Mouse (Mus musculus): ENCODE data around the gene Pafah2. TPM values are rescaled to one million over a fixed set of nuclear protein-coding genes. Genes with fewer than 3 reads are reported as not detected.
A peak's percentile ranks its signal among the peaks of the same experiment; 100 is the strongest.

Pafah2 gene
- polyA plus RNA-seq, 1 experiment from 2014 or later: 9.0 TPM

DNA sequence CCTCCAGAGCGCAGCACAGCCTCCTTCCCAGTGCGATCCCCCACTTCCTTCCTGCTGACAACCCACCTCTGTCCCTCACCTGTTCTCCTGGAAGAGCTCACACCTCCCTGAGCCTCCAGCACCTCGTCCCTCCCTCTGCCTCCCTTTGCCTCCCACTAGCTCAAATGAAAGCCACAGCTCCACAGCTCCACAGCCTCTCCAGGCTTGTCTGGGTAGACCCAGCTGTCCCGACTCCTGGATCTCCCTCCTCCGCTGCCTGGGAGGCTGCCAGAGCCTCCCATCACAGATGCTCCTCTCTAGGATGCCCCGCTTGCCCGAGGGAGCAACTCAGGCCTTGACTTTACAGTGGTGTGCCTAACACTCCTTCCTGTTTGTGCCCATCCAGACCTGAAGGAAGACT, 29.0 kb downstream of the Pafah2 start:
- no peaks in the 10 kb centered on the region for H3K9me3 ChIP-seq
- 67% methylated on average over 7 of the region's 7 CpGs for WGBS
- H3K9ac ChIP-seq: no peak overlapping the region
- peaks cover 63% of the 10 kb centered on the region for H3K36me3 ChIP-seq
- H3K4me1 ChIP-seq: no peaks in the 10 kb centered on the region; the same call in 1 of the 2 replicates
- no peak overlapping the region for H3K4me3 ChIP-seq
- no peak overlapping the region for H3K27ac ChIP-seq (replicated peaks)
- no peak for ATAC-seq (ENCODE audit: extremely low read depth, insufficient number of reproducible peaks, low FRiP score, low TSS enrichment)
- no peak overlapping the region for H3K4me2 ChIP-seq
- no peaks in the 10 kb centered on the region for H3K27me3 ChIP-seq (replicated peaks)

- ATAC-seq (ENCODE audit: extremely low read depth, insufficient number of reproducible peaks, low FRiP score, low TSS enrichment): no peak
- WGBS: 36% methylated on average over 23 of the region's 23 CpGs
These were observed 34.4 kb downstream of the Pafah2 start for GRCm38 (mm10) chr4:134430381-134431004.

DNA sequence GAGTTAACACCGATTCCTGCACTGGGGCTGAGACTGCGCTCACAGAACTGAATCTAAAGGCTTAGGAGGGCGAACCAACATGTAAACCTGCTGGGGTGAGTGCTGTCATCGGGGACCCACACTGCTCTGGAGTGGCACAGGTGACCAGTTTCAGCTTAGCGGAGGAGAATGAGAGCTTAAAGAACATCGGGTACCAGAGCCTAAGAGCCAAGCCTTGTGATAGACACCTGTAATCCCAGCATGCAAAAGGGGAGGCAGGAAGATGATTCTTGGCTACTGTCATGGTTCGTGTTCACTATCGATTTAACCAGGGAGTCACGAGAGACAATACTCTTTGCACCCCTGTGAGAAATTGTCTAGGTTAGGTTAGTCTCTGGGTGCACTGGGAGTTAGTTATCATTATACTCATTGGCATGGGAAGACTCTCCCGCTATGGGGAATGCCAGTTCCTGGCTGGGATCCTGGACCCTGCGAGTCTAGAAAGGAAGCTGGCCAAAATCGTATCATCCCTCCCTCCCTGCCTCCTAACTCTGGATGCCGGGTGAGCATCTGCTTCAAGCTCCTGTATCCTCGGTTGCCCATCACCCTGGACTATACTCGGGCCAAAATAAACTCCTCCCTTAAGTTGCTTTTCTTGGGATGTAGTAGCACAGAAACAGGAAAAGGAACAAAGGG, 36.7 kb downstream of the Pafah2 start:
- 75% methylated on average over 15 of the region's 15 CpGs for WGBS
- no peak overlapping the region for H3K9ac ChIP-seq
- H3K27me3 ChIP-seq (replicated peaks): no peaks in the 10 kb centered on the region

More at GRCm38 (mm10) chr4:134430381-134431004, 34.4 kb downstream of the Pafah2 start:
- peaks cover 10% of the 10 kb centered on the region for H3K4me1 ChIP-seq
- no peaks in the 10 kb centered on the region for H3K9me3 ChIP-seq
- H3K4me2 ChIP-seq: peak overlapping the region; percentile 36
- 0 out of 2 replicates have a peak overlapping the region, but pooled peaks have one; percentile 24 for H3K27ac ChIP-seq (replicated peaks)
- H3K36me3 ChIP-seq: peaks cover 17% of the 10 kb centered on the region
- H3K9ac ChIP-seq: peak overlapping the region; percentile 50; the same call in 1 of the 2 replicates
- H3K4me3 ChIP-seq: no peak overlapping the region
- no peaks in the 10 kb centered on the region for H3K27me3 ChIP-seq (replicated peaks)

GRCm38 (mm10) chr4:134436185-134436584, 40.1 kb downstream of the Pafah2 start:
- no peaks in the 10 kb centered on the region for H3K36me3 ChIP-seq
- H3K4me1 ChIP-seq: no peaks in the 10 kb centered on the region
- no peak for ATAC-seq (ENCODE audit: extremely low read depth, insufficient number of reproducible peaks, low FRiP score, low TSS enrichment)
- no peak overlapping the region for H3K9ac ChIP-seq
- H3K4me2 ChIP-seq: no peak overlapping the region
- no peaks in the 10 kb centered on the region for H3K9me3 ChIP-seq
- no peak overlapping the region for H3K27ac ChIP-seq (replicated peaks)
- WGBS: 51% methylated on average over 7 of the region's 7 CpGs
- H3K4me3 ChIP-seq: no peak overlapping the region
- no peaks in the 10 kb centered on the region for H3K27me3 ChIP-seq (replicated peaks)

More for the DNA sequence above, 36.7 kb downstream of the Pafah2 start:
- ATAC-seq (ENCODE audit: extremely low read depth, insufficient number of reproducible peaks, low FRiP score, low TSS enrichment): no peak
- Histone ChIP-seq H3K9me3 (no peaks in the 10 kb centered on the region), H3K36me3 (no peaks in the 10 kb centered on the region), H3K27ac (replicated peaks) (no peak overlapping the region), H3K4me2 (no peak overlapping the region), H3K4me1 (peaks cover 10% of the 10 kb centered on the region), H3K4me3 (no peak overlapping the region)

GRCm38 (mm10) chr4:134436659-134437058, 40.5 kb downstream of the Pafah2 start:
- Histone ChIP-seq H3K27ac (replicated peaks) (no peak overlapping the region), H3K9me3 (no peaks in the 10 kb centered on the region), H3K4me2 (no peak overlapping the region), H3K4me3 (no peak overlapping the region), H3K4me1 (no peaks in the 10 kb centered on the region), H3K27me3 (replicated peaks) (no peaks in the 10 kb centered on the region), H3K9ac (no peak overlapping the region), H3K36me3 (no peaks in the 10 kb centered on the region)
- ATAC-seq (ENCODE audit: extremely low read depth, insufficient number of reproducible peaks, low FRiP score, low TSS enrichment): no peak
- 63% methylated on average over 10 of the region's 10 CpGs for WGBS

- peaks cover 5% of the 10 kb centered on the region; the same call in 1 of the 2 replicates for H3K4me1 ChIP-seq
- ATAC-seq (ENCODE audit: extremely low read depth, insufficient number of reproducible peaks, low FRiP score, low TSS enrichment): no peak
- no peak overlapping the region for H3K4me3 ChIP-seq
- H3K9ac ChIP-seq: no peak overlapping the region
- no peaks in the 10 kb centered on the region for H3K27me3 ChIP-seq (replicated peaks)
- H3K4me2 ChIP-seq: no peak overlapping the region
- H3K36me3 ChIP-seq: no peaks in the 10 kb centered on the region
- 24% methylated on average over 3 of the region's 3 CpGs for WGBS
- no peaks in the 10 kb centered on the region for H3K9me3 ChIP-seq
- 0 out of 2 replicates have a peak overlapping the region, but pooled peaks have one; percentile 5 for H3K27ac ChIP-seq (replicated peaks)
These were observed 43.0 kb downstream of the Pafah2 start for GRCm38 (mm10) chr4:134439119-134439518.

DNA sequence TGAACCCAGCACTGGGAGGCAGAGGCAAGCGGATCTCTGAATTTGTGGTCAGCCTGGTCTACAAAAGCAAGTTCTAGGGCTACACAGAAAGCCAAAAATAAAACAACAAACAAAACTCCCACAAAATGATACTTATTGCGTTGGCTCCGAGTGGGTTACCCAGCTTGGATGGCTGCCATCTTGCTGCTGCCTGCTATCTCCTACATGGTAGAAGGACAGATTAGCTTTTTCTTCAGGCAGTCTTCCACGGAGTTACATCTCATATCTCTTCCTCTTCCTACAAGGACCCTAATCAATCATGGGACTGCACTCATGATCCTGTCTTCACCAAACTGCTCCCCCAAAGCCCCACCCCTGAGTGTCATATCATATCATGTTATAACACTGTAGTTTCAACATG, 43.8 kb downstream of the Pafah2 start:
- H3K9me3 ChIP-seq: no peaks in the 10 kb centered on the region
- peaks cover 9% of the 10 kb centered on the region for H3K4me1 ChIP-seq
- no peak overlapping the region for H3K4me3 ChIP-seq
- 57% methylated on average over 4 of the region's 4 CpGs for WGBS
- no peak overlapping the region for H3K27ac ChIP-seq (replicated peaks)
- H3K4me2 ChIP-seq: no peak overlapping the region
- H3K36me3 ChIP-seq: no peaks in the 10 kb centered on the region
- ATAC-seq (ENCODE audit: extremely low read depth, insufficient number of reproducible peaks, low FRiP score, low TSS enrichment): no peak
- no peak overlapping the region for H3K9ac ChIP-seq
- no peaks in the 10 kb centered on the region for H3K27me3 ChIP-seq (replicated peaks)

DNA sequence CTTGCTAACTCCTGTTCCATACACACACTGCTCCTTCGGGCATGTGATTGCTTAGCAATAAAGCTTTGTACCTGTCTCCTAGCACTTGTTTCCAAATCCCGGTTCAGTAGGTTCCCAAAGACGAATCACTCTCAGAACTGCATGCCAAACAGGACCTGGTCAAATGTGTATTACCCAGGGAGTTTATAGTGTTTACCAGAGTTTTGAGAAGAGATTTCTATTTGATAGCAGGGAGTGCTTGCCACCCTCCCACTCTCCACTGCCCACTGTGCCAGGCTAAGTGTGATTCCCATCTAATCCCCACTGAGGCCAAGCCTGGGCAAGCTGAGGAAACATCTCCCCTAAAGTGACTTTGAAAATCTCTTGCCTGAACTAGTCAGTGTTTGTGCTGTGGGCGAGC, 46.1 kb downstream of the Pafah2 start:
- no peaks in the 10 kb centered on the region for H3K9me3 ChIP-seq
- no peak overlapping the region for H3K4me2 ChIP-seq
- H3K4me1 ChIP-seq: peaks cover 17% of the 10 kb centered on the region
- WGBS: 80% methylated on average over 4 of the region's 4 CpGs
- no peak overlapping the region for H3K4me3 ChIP-seq
- ATAC-seq (ENCODE audit: extremely low read depth, insufficient number of reproducible peaks, low FRiP score, low TSS enrichment): no peak
- H3K9ac ChIP-seq: no peak overlapping the region
- H3K27me3 ChIP-seq (replicated peaks): no peaks in the 10 kb centered on the region
- H3K27ac ChIP-seq (replicated peaks): no peak overlapping the region
- no peaks in the 10 kb centered on the region for H3K36me3 ChIP-seq

GRCm38 (mm10) chr4:134443589-134443988, 47.5 kb downstream of the Pafah2 start:
- Histone ChIP-seq H3K4me2 (no peak overlapping the region), H3K4me3 (no peak overlapping the region), H3K27ac (replicated peaks) (no peak overlapping the region), H3K9ac (no peak overlapping the region), H3K27me3 (replicated peaks) (peaks cover 9% of the 10 kb centered on the region; the same call in 1 of the 2 replicates), H3K9me3 (no peaks in the 10 kb centered on the region), H3K4me1 (peaks cover 17% of the 10 kb centered on the region), H3K36me3 (no peaks in the 10 kb centered on the region)
- ATAC-seq (ENCODE audit: extremely low read depth, insufficient number of reproducible peaks, low FRiP score, low TSS enrichment): no peak
- 23% methylated on average over 7 of the region's 7 CpGs for WGBS

DNA sequence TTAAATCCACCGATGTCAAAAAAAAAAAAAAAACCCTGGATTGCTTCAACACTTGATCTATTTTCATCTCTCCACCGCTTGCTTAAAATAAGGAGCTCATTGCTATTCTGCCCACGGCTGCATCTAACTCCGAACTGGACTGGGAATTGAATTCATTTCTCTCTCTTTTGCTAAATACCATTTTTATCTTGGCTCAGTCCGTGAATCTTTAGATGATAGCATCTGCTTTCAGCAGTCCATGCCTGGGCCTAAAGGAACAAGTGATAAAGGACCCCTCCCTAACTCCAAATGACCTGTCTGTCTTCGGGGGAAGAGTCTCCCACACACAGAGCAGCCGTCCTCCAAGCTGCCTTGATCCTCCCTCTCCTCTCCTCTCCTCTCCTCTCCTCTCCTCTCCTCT, 48.8 kb downstream of the Pafah2 start:
- Histone ChIP-seq H3K4me1 (peaks cover 19% of the 10 kb centered on the region), H3K27ac (replicated peaks) (no peak overlapping the region), H3K36me3 (no peaks in the 10 kb centered on the region), H3K4me2 (no peak overlapping the region), H3K9ac (no peak overlapping the region), H3K4me3 (no peak overlapping the region), H3K27me3 (replicated peaks) (peaks cover 17% of the 10 kb centered on the region), H3K9me3 (no peaks in the 10 kb centered on the region)
- whole genome bisulfite sequencing: 35% methylated on average over 7 of the region's 7 CpGs
- ATAC-seq (ENCODE audit: extremely low read depth, insufficient number of reproducible peaks, low FRiP score, low TSS enrichment): no peak

DNA sequence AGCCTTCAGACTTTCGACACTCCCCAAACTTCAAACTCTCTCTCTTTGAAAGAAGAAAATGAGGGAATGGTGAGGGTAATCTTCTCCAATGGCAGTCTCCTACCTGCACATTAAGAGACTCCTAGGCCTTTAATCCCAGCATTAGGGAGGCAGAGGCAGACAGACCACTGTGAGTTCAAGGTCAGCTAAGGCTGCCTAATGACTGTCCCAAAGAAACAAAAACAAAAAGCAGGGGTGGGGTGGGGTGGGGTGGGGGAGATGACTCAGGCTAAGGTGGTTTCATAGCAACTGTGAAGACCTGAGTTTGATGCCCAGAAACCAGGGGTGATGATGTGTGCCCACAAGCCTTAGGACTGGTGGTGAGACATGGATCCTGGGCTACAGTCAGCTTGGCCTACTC, 49.4 kb downstream of the Pafah2 start:
- no peak overlapping the region for H3K9ac ChIP-seq
- ATAC-seq (ENCODE audit: extremely low read depth, insufficient number of reproducible peaks, low FRiP score, low TSS enrichment): no peak
- no peaks in the 10 kb centered on the region for H3K36me3 ChIP-seq
- H3K4me2 ChIP-seq: no peak overlapping the region
- H3K27me3 ChIP-seq (replicated peaks): peaks cover 23% of the 10 kb centered on the region
- no peaks in the 10 kb centered on the region for H3K9me3 ChIP-seq
- H3K4me3 ChIP-seq: no peak overlapping the region
- WGBS: 44% methylated on average over 1 of the region's 1 CpGs
- H3K4me1 ChIP-seq: peaks cover 24% of the 10 kb centered on the region
- no peak overlapping the region for H3K27ac ChIP-seq (replicated peaks)

GRCm38 (mm10) chr4:134447966-134448365, 51.8 kb downstream of the Pafah2 start:
- Histone ChIP-seq H3K4me1 (peaks cover 35% of the 10 kb centered on the region), H3K9ac (no peak overlapping the region), H3K9me3 (no peaks in the 10 kb centered on the region), H3K4me2 (no peak overlapping the region), H3K4me3 (no peak overlapping the region), H3K36me3 (no peaks in the 10 kb centered on the region), H3K27ac (replicated peaks) (no peak overlapping the region), H3K27me3 (replicated peaks) (peaks cover 44% of the 10 kb centered on the region)
- no peak for ATAC-seq (ENCODE audit: extremely low read depth, insufficient number of reproducible peaks, low FRiP score, low TSS enrichment)
- 50% methylated on average over 23 of the region's 23 CpGs for WGBS

Data from heart, embryonic 13.5 days (tissue).